Comparison of ENCODE assay signal across 9 mouse cellular contexts in genomic region chr4:139179731-139180625, GRCm38 (mm10). TPM values are rescaled to one million over a fixed set of nuclear protein-coding genes. Genes with fewer than 3 reads are reported as not detected.
DNase-seq lines count a peak whose midpoint lies in the region; ATAC-seq and TF ChIP-seq lines count a peak whose summit lies in the region.
"Had no signal": no experiment of that assay in that cellular context is flagged by ENCODE, and none has a peak within 500 bp of the region (broad histone marks: within the 10 kb centered on the region; RNA-seq: fewer than 3 reads in every experiment).

No protein-coding gene starts in this region.

- H3K4me3 ChIP-seq in intestine, embryonic 15.5 days (replicated peaks), result no peak overlapping the region
- H3K4me3 ChIP-seq in lung, postnatal 0 days (ENCODE audit: low read depth, low read length), result no peak overlapping the region
- H3K4me3 ChIP-seq in midbrain, postnatal 0 days (ENCODE audit: low read depth, low read length), result no peak overlapping the region

- H3K4me1 ChIP-seq in intestine, embryonic 15.5 days (replicated peaks), result peaks cover 37% of the 10 kb centered on the region
- no peaks in the 10 kb centered on the region; the same call in 1 of the 2 replicates for H3K4me1 ChIP-seq in lung, postnatal 0 days (ENCODE audit: insufficient read depth, low read depth, low read length)
- H3K4me1 ChIP-seq in midbrain, postnatal 0 days (ENCODE audit: insufficient read depth, low read length), result no peaks in the 10 kb centered on the region

- TF ChIP-seq CTCF in lung, postnatal 0 days (IDR thresholded peaks at IDR 0.05), result no peak
- no peak for TF ChIP-seq CTCF in midbrain, postnatal 0 days (IDR thresholded peaks at IDR 0.05)

- H3K27ac ChIP-seq in intestine, embryonic 15.5 days, result peak overlapping the region; percentile 81
- peak overlapping the region; percentile 47; the same call in 1 of the 2 replicates for H3K27ac ChIP-seq in lung, postnatal 0 days (ENCODE audit: low read length)
- H3K27ac ChIP-seq in midbrain, postnatal 0 days (ENCODE audit: low read depth, low read length), result no peak overlapping the region

- H3K36me3 ChIP-seq in intestine, embryonic 15.5 days, result no peaks in the 10 kb centered on the region
- H3K36me3 ChIP-seq in lung, postnatal 0 days (ENCODE audit: insufficient read depth, low read length), result no peaks in the 10 kb centered on the region
- H3K36me3 ChIP-seq in midbrain, postnatal 0 days (ENCODE audit: insufficient read depth, low read length), result no peaks in the 10 kb centered on the region

- 0 out of 2 replicates have a peak overlapping the region, but pooled peaks have one; percentile 20 for H3K4me2 ChIP-seq in intestine, embryonic 15.5 days (replicated peaks)
- no peak overlapping the region for H3K4me2 ChIP-seq in lung, postnatal 0 days (replicated peaks; ENCODE audit: low read depth, low read length)
- no peak overlapping the region for H3K4me2 ChIP-seq in midbrain, postnatal 0 days (ENCODE audit: low read depth, low read length, poor library complexity, severe bottlenecking)

- no peaks in the 10 kb centered on the region for H3K9me3 ChIP-seq in intestine, embryonic 15.5 days
- H3K9me3 ChIP-seq in lung, postnatal 0 days (ENCODE audit: low read length), result no peaks in the 10 kb centered on the region
- no peaks in the 10 kb centered on the region for H3K9me3 ChIP-seq in midbrain, postnatal 0 days (ENCODE audit: low read length)

- no peaks in the 10 kb centered on the region for H3K27me3 ChIP-seq in intestine, embryonic 15.5 days (replicated peaks)
- no peaks in the 10 kb centered on the region for H3K27me3 ChIP-seq in lung, postnatal 0 days (replicated peaks; ENCODE audit: insufficient read depth, low read length)
- no peaks in the 10 kb centered on the region for H3K27me3 ChIP-seq in midbrain, postnatal 0 days (ENCODE audit: insufficient read depth, low read length)

- TF ChIP-seq EP300 in lung, postnatal 0 days (IDR thresholded peaks at IDR 0.05), result peak; percentile 43

- H3K9ac ChIP-seq in intestine, embryonic 15.5 days, result no peak overlapping the region
- H3K9ac ChIP-seq in lung, postnatal 0 days (replicated peaks; ENCODE audit: low read depth), result no peak overlapping the region
- H3K9ac ChIP-seq in midbrain, postnatal 0 days (replicated peaks; ENCODE audit: low read length, poor library complexity, severe bottlenecking), result no peak overlapping the region

- DNase-seq in heart, adult 18-20 months, result peak; percentile 61 to 73
- no peak for DNase-seq in heart, adult 8-10 months (ENCODE audit: low spot score)
- DNase-seq in MN1 (ENCODE audit: low spot score), result peak; percentile 92
- peak; percentile 86 for DNase-seq in lung, postnatal 0 days (ENCODE audit: low spot score)
- DNase-seq in frontal cortex, postnatal 36 days (ENCODE audit: low spot score in 2 of 2), result no peak
- no peak for DNase-seq in midbrain, postnatal 0 days (ENCODE audit: low spot score)
- no peak for DNase-seq in right cerebral cortex, postnatal 36 days (ENCODE audit: low spot score in 2 of 2)
- DNase-seq: cerebellum, adult 11-12 months had no signal

- ATAC-seq in intestine, embryonic 15.5 days, result peak; percentile 94
- peak; percentile 68 for ATAC-seq in lung, postnatal 0 days
- ATAC-seq in midbrain, postnatal 0 days (ENCODE audit: low FRiP score), result no peak

- 40% methylated on average over 17 of the region's 17 CpGs for WGBS in intestine, embryonic 15.5 days
- 35% methylated on average over 17 of the region's 17 CpGs for WGBS in lung, postnatal 0 days
- WGBS in midbrain, postnatal 0 days, result 89% methylated on average over 17 of the region's 17 CpGs

RNA-seq across cellular contexts. Expression of gene Capzb, which starts 12.7 kb away (rescaled TPM):
- 100 to 1,000 TPM; 356 to 380 TPM for total RNA-seq in heart, adult 18-20 months (2021)
- 100 to 1,000 TPM; 354 to 406 (median 379) TPM for total RNA-seq in heart, adult 8-10 months (2022)
- polyA plus RNA-seq in intestine, embryonic 15.5 days (2015; fragmentation: Nextera tagmentation; extraction: Ambion mirVana), result 410 and 425 TPM in 2 replicates
- 401 and 408 TPM in 2 replicates for polyA plus RNA-seq in lung, postnatal 0 days (2015; fragmentation: Nextera tagmentation; extraction: Ambion mirVana)
- total RNA-seq in midbrain, postnatal 0 days (2014; rRNA removed), result 84.0 and 108 TPM in 2 replicates
- polyA plus RNA-seq in midbrain, postnatal 0 days (2015; fragmentation: Nextera tagmentation; extraction: Ambion mirVana), result 308 and 309 TPM in 2 replicates

RNA-seq across cellular contexts. Expression of gene Minos1, which starts 49.1 kb away (rescaled TPM):
- total RNA-seq in heart, adult 18-20 months (2021), result 100 to 1,000 TPM; 596 to 645 TPM
- total RNA-seq in heart, adult 8-10 months (2022), result 100 to 1,000 TPM; 570 to 700 (median 625) TPM
- polyA plus RNA-seq in intestine, embryonic 15.5 days (2015; fragmentation: Nextera tagmentation; extraction: Ambion mirVana), result 640 and 702 TPM in 2 replicates
- 474 and 487 TPM in 2 replicates for polyA plus RNA-seq in lung, postnatal 0 days (2015; fragmentation: Nextera tagmentation; extraction: Ambion mirVana)
- 21.9 and 31.0 TPM in 2 replicates for total RNA-seq in midbrain, postnatal 0 days (2014; rRNA removed)
- 377 and 397 TPM in 2 replicates for polyA plus RNA-seq in midbrain, postnatal 0 days (2015; fragmentation: Nextera tagmentation; extraction: Ambion mirVana)

Comparison
In these comparisons a context has a peak if more than half of its experiments do, and no peak if none do; other contexts are left out.
1. DNase-seq: peak in heart, adult 18-20 months (2 of 2), MN1 (single experiment) and lung, postnatal 0 days (single experiment); none in heart, adult 8-10 months (single experiment), frontal cortex, postnatal 36 days (0 of 2), midbrain, postnatal 0 days (single experiment) and right cerebral cortex, postnatal 36 days (0 of 2).
2. RNA of gene Minos1, which starts 49.1 kb away (total RNA-seq): 570 to 700 TPM in heart, adult 8-10 months and 596 to 645 TPM in heart, adult 18-20 months; 21.9 to 31.0 TPM in midbrain, postnatal 0 days; every median in the first group is over 10 times any median in the second.